Mouse (Mus musculus): ENCODE measurements around the gene Dchs2. TPM values are rescaled to one million over a fixed set of nuclear protein-coding genes. Genes with fewer than 3 reads are reported as not detected.
A peak's percentile ranks its signal among the peaks of the same experiment; 100 is the strongest.

Gene Dchs2
- total and polyA plus RNA-seq, 2 experiments from 2014 or later, result 0.04 to 0.19 TPM

- H3K9ac ChIP-seq (replicated peaks; ENCODE audit: low read depth, low read length), result no peak overlapping the region
- H3K4me3 ChIP-seq (ENCODE audit: low read depth, low read length), result no peak overlapping the region
- ATAC-seq (ENCODE audit: insufficient read depth, low read depth) (no peak), DNase-seq (ENCODE audit: low spot score) (no peak)
- no peak overlapping the region for H3K4me2 ChIP-seq (ENCODE audit: low read depth, low read length)
- H3K4me1 ChIP-seq (ENCODE audit: control insufficient read depth, insufficient read depth), result no peaks in the 10 kb centered on the region
- no peaks in the 10 kb centered on the region for H3K36me3 ChIP-seq (replicated peaks; ENCODE audit: control insufficient read depth, insufficient read depth, low read length)
- no peaks in the 10 kb centered on the region for H3K27me3 ChIP-seq (ENCODE audit: control insufficient read depth, insufficient read depth, low read length)
- H3K27ac ChIP-seq (ENCODE audit: low read depth), result no peak overlapping the region
- H3K9me3 ChIP-seq (replicated peaks; ENCODE audit: control insufficient read depth, low read length), result no peaks in the 10 kb centered on the region
- no peak for TF ChIP-seq CTCF (IDR thresholded peaks at IDR 0.05; ENCODE audit: low read depth)
- no peak for TF ChIP-seq EP300 (IDR thresholded peaks at IDR 0.05; ENCODE audit: low read depth)
- 62% methylated on average over 5 of the region's 5 CpGs for WGBS
Observed at GRCm38 (mm10) chr3:83299783-83300382, 172.1 kb downstream of the Dchs2 start.

GRCm38 (mm10) chr3:83303876-83304275 lies 176.1 kb downstream of the Dchs2 start:
- DNase-seq (ENCODE audit: low spot score) (no peak), ATAC-seq (ENCODE audit: insufficient read depth, low read depth) (no peak)
- Histone ChIP-seq H3K4me1 (ENCODE audit: control insufficient read depth, insufficient read depth) (no peaks in the 10 kb centered on the region; the same call in 1 of the 2 replicates), H3K9me3 (replicated peaks; ENCODE audit: control insufficient read depth, low read length) (no peaks in the 10 kb centered on the region), H3K36me3 (replicated peaks; ENCODE audit: control insufficient read depth, insufficient read depth, low read length) (no peaks in the 10 kb centered on the region), H3K4me2 (ENCODE audit: low read depth, low read length) (no peak overlapping the region), H3K4me3 (ENCODE audit: low read depth, low read length) (no peak overlapping the region), H3K27me3 (ENCODE audit: control insufficient read depth, insufficient read depth, low read length) (no peaks in the 10 kb centered on the region), H3K27ac (ENCODE audit: low read depth) (no peak overlapping the region), H3K9ac (replicated peaks; ENCODE audit: low read depth, low read length) (no peak overlapping the region)
- peak; percentile 60 for TF ChIP-seq CTCF (IDR thresholded peaks at IDR 0.05; ENCODE audit: low read depth)
- no peak for TF ChIP-seq EP300 (IDR thresholded peaks at IDR 0.05; ENCODE audit: low read depth)
- WGBS, result 74% methylated on average over 5 of the region's 5 CpGs

GRCm38 (mm10) chr3:83345928-83346327 lies 218.2 kb downstream of the Dchs2 start:
- H3K27ac ChIP-seq (ENCODE audit: low read depth), result no peak overlapping the region
- H3K4me2 ChIP-seq (ENCODE audit: low read depth, low read length), result no peak overlapping the region
- no peak overlapping the region for H3K4me3 ChIP-seq (ENCODE audit: low read depth, low read length)
- no peak overlapping the region for H3K9ac ChIP-seq (replicated peaks; ENCODE audit: low read depth, low read length)
- 71% methylated on average over 3 of the region's 3 CpGs for WGBS
- H3K9me3 ChIP-seq (replicated peaks; ENCODE audit: control insufficient read depth, low read length), result no peaks in the 10 kb centered on the region
- no peak for ATAC-seq (ENCODE audit: insufficient read depth, low read depth)
- no peak for DNase-seq (ENCODE audit: low spot score)
- H3K4me1 ChIP-seq (ENCODE audit: control insufficient read depth, insufficient read depth), result no peaks in the 10 kb centered on the region
- TF ChIP-seq EP300 (IDR thresholded peaks at IDR 0.05; ENCODE audit: low read depth) (no peak), CTCF (IDR thresholded peaks at IDR 0.05; ENCODE audit: low read depth) (no peak)
- H3K36me3 ChIP-seq (replicated peaks; ENCODE audit: control insufficient read depth, insufficient read depth, low read length), result no peaks in the 10 kb centered on the region
- no peaks in the 10 kb centered on the region for H3K27me3 ChIP-seq (ENCODE audit: control insufficient read depth, insufficient read depth, low read length)

GRCm38 (mm10) chr3:83368500-83369068 lies 240.8 kb downstream of the Dchs2 start:
- peak; percentile 83 for ATAC-seq (ENCODE audit: insufficient read depth, low read depth)
- Histone ChIP-seq H3K36me3 (replicated peaks; ENCODE audit: control insufficient read depth, insufficient read depth, low read length) (no peaks in the 10 kb centered on the region), H3K9ac (replicated peaks; ENCODE audit: low read depth, low read length) (no peak overlapping the region), H3K27ac (ENCODE audit: low read depth) (peak overlapping the region; percentile 25; the same call in 1 of the 2 replicates), H3K27me3 (ENCODE audit: control insufficient read depth, insufficient read depth, low read length) (no peaks in the 10 kb centered on the region), H3K4me2 (ENCODE audit: low read depth, low read length) (no peak overlapping the region), H3K4me1 (ENCODE audit: control insufficient read depth, insufficient read depth) (peaks cover 15% of the 10 kb centered on the region; the same call in 1 of the 2 replicates), H3K4me3 (ENCODE audit: low read depth, low read length) (no peak overlapping the region), H3K9me3 (replicated peaks; ENCODE audit: control insufficient read depth, low read length) (no peaks in the 10 kb centered on the region)
- TF ChIP-seq EP300 (IDR thresholded peaks at IDR 0.05; ENCODE audit: low read depth) (no peak), CTCF (IDR thresholded peaks at IDR 0.05; ENCODE audit: low read depth) (no peak)
- DNase-seq (ENCODE audit: low spot score), result no peak
- 49% methylated on average over 9 of the region's 9 CpGs for WGBS

GRCm38 (mm10) chr3:83369871-83370270 lies 242.1 kb downstream of the Dchs2 start:
- Histone ChIP-seq H3K27me3 (ENCODE audit: control insufficient read depth, insufficient read depth, low read length) (no peaks in the 10 kb centered on the region), H3K4me2 (ENCODE audit: low read depth, low read length) (no peak overlapping the region), H3K36me3 (replicated peaks; ENCODE audit: control insufficient read depth, insufficient read depth, low read length) (no peaks in the 10 kb centered on the region), H3K4me1 (ENCODE audit: control insufficient read depth, insufficient read depth) (peaks cover 15% of the 10 kb centered on the region; the same call in 1 of the 2 replicates), H3K4me3 (ENCODE audit: low read depth, low read length) (no peak overlapping the region), H3K9ac (replicated peaks; ENCODE audit: low read depth, low read length) (no peak overlapping the region), H3K27ac (ENCODE audit: low read depth) (no peak overlapping the region), H3K9me3 (replicated peaks; ENCODE audit: control insufficient read depth, low read length) (no peaks in the 10 kb centered on the region)
- ATAC-seq (ENCODE audit: insufficient read depth, low read depth) (no peak), DNase-seq (ENCODE audit: low spot score) (no peak)
- WGBS, result 74% methylated on average over 2 of the region's 2 CpGs
- no peak for TF ChIP-seq CTCF (IDR thresholded peaks at IDR 0.05; ENCODE audit: low read depth)
- TF ChIP-seq EP300 (IDR thresholded peaks at IDR 0.05; ENCODE audit: low read depth), result no peak

All from heart, postnatal 0 days (tissue).